Mouse (Mus musculus) CH12F3 (cell line): Measurements from ENCODE around the gene Gprasp2.
"Not testable (repeated sequence)": the region's sequence is repeated elsewhere in the genome, so short reads cannot be mapped to it uniquely, and the experiment has no call there.

Experiments used
- in situ Hi-C: fragments of 300-500 bp; cut with MboI; formaldehyde crosslinking; loops from 2 replicates; pipeline ENCODE4 v1.14.3; 2020; ENCODE audit warnings: low sequenced_read_pairs

The Gprasp2 gene

DNA sequence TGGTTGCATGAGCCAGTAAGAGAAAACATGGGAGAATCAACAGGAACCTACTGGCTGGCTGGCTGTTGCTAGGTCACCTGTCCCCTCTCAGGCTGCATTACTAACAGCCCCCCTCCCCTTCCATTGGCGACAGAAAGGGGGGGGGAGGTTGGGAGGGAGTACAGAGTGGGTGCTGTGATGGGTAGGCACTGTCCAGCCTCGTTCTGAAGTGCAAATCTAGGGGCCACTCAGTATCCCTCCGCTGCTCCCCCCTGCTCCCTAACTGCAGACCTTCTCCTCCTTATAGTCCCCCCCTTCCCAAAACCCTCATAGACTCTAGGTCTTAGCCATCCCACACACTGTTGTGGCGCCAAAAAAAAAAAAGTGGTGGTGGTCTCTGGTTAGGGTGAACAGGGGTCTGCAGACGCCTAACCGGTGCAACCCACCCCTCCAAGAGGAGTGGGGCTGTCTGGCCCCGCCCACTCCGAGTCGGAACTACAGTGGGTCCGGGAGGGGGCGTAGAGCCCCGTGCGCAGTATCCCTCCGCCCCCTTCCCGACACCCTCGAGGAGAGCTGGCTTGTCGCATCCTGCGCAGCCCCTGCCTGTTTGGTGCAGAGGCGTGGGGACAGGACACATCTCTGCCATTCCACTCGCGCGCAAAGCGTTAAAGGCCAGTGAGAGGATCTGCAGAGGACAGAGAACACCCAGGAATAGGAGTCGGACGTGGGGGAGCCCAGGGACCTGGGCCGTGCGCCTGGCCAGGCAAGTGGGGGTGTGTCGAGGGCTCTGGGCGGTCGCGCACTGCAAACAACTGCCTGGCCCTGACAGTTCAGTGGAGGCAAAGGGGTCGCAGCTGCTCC is at the start of gene Gprasp2:
Gene Gprasp2 (plus strand): TSS at position 514 of the 840 bp plus-strand sequence.
- in situ Hi-C loops: not testable (repeated sequence)

- in situ Hi-C loops: no loop called here
These were observed 47.3 kb upstream of the Gprasp2 start for GRCm38 (mm10) chrX:135791536-135791935.

GRCm38 (mm10) chrX:135792326-135792725 is 46.5 kb upstream of the Gprasp2 start:
- in situ Hi-C loops: no loop called here

DNA sequence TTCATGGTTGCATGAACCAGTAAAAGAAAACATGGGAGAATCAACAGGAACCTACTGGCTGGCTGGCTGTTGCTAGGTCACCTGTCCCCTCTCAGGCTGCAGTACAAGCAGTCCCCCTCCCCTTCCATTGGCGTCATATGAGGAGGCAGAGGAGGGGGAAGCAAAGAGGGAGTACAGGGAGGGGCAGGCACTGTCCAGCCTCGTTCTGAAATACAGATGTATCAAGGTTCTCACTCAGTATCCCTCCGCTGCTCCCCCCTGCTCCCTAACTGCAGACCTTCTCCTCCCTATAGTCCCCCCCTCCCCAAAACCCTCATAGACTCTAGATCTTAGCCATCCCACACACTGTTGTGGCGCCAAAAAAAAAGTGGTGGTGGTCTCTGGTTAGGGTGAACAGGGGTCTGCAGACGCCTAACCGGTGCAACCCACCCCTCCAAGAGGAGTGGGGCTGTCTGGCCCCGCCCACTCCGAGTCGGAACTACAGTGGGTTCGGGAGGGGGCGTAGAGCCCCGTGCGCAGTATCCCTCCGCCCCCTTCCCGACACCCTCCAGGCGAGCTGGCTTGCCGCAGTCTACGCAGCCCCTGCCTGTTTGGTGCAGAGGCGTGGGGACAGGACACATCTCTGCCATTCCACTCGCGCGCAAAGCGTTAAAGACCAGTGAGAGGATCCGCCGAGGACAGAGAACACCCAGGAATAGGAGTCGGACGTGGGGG is 43.1 kb upstream of the Gprasp2 start:
- in situ Hi-C loops: not testable (repeated sequence)

DNA sequence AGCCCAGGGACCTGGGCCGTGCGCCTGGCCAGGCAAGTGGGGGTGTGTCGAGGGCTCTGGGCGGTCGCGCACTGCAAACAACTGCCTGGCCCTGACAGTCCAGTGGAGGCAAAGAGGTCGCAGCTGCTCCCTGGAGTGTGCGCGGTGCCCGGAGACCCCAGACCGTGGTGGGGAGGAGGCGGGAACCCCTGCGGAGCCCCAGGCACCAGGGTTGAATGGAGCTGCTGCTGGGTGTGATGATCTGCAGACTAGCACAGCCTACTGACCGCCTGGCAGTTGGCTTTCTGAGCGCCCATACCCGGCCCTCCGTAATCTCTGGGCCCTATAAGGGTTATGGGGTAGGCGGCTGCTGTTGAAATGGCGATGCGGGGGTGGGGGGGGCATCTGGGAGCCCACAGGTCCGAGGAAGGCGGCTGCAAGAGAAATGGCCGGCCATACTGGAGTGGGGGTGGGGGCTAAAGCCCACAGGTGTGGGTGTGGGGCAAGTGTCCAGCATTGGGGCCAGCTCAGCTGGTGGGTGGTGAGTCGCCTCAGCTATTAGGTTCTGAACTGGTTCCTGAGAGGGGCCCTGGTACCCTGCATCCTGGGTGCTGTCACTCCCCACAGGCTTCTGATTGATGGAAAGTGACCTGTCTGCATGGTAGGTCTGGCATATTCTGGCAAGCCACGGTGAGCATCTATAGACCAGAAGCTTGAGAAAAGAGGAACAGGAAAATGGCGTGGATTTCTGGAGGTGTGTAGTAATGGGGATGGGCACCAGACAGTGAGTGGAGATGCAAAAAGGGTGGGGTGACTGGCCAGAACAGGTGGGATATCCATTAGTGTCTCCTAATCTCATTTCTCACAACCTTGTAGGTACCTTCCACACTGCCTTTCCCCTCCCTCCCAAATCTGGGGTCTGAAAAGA is 42.3 kb upstream of the Gprasp2 start:
- in situ Hi-C loops: not testable (repeated sequence)

DNA sequence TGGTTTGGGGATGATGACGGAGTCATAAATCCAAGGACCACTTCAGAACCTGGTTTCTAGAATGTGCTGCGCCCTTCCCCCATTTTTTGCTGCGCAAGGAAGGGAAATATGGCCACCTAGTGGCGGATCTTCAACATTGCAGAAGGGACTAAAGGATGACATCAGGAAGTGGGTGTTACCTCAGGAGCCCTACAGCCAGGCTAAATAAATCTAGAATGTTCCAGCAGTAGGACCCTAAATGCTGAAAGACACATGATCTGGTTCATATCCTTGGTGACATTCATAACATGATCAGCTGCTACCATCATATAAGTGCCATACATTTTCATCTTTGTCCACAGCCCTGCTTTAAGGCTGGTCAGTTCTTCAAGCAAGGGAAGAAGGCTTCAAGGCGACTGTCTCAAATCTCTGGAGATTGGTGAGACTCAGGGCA is 41.6 kb upstream of the Gprasp2 start, which contains the start of gene Bhlhb9:
Gene Bhlhb9 (plus strand): TSS at position 383 of the 433 bp plus-strand sequence.
- in situ Hi-C loops: not testable (repeated sequence)

DNA sequence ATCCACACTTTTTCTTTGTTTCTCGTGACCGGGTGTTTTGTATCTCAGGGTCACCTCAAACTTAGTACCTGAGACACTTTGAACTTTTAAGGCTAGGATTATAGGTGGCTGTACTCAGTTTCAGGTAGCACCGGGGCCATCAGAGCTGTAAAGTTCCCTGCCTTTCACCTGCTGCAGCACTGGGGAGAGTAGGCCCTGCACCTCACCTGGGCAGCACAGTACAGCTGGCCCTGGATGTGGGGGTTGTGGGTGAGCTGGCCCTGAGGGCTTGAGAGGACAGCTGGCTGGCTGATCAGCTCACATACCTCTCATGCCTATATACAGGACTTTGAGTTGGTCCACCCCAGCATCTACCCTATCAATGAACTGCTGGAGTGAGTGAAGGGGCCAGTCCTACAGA is 34.7 kb upstream of the Gprasp2 start:
- in situ Hi-C loops: loop anchor here (25.0 kb wide), 1 partner anchor 158 kb away; no protein-coding TSS in a partner anchor

DNA sequence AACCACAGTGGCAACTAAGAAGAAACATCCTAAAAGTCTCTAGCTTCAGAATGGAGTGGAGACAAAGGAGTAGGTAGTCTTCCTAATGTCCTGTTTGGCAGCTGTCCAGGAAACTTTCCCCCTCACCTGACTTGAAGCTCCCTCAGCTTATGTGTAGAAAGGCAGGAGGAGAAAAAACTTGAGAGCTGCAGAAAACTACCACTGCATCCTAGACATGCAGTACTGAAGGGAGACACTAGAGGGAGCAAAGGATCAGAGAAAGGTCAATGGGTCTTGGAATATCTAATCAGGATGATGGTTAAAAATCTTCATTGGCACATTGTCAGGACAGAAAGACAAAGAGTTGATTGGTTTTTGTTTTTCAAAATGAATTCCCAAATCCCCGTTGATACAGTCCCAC is 33.1 kb upstream of the Gprasp2 start:
- in situ Hi-C loops: loop anchor here (25.0 kb wide), 1 partner anchor 157 kb away; no protein-coding TSS in a partner anchor

DNA sequence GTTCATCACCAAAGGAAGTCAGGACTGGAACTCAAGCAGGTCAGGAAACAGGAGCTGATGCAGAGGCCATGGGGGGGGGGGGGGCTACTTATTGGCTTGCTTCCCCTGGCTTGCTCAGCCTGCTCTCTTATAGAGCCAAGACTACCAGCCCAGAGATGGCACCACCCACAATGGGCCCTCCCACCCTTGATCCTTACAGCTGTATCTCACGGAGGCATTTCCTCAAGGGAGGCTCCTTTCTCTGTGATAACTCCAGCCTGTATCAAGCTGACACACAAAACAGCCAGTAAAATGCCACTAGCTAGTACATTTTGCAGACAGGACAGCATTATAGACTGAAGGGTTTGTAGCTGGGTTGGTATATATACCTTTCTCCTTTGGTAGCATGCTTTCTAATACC is 2.9 kb upstream of the Gprasp2 start:
- in situ Hi-C loops: not testable (repeated sequence)

GRCm38 (mm10) chrX:135837896-135838295 is 938 bp upstream of the Gprasp2 start:
- in situ Hi-C loops: no loop called here

DNA sequence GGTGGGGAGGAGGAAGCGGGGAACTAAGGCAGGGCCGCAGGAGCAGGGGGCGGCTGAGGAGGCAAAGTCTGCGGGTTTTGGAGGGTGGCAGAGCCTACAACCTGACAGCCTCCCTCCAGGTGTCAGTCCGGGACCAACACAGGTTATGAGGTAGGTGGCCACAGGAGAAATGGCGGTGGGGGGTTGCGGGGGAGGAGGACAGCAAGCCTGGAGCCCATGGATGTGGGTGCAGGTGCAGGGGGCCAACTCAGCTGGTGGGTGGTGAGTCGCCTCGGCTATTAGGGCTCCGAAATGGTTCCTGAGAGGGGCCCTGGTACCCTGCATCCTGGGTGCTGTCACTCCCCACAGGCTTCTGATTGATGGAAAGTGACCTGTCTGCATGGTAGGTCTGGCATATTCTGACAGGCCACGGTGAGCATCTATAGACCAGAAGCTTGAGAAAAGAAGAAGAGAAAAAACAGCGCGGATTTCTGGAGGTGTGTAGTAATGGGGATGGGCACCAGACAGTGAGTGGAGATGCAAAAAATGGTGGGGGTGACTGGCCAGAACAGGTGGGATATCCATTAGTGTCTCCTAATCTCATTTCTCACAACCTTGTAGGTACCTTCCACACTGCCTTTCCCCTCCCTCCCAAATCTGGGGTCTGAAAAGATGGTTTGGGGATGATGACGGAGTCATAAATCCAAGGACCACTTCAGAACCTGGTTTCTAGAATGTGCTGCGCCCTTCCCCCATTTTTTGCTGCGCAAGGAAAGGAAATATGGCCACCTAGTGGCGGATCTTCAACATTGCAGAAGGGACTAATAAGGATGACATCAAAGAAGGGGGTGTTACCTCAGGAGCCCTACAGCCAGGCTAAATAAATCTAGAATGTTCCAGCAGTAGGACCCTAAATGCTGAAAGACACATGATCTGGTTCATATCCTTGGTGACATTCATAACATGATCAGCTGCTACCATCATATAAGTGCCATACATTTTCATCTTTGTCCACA is 860 bp downstream of the Gprasp2 start:
- in situ Hi-C loops: not testable (repeated sequence)

- in situ Hi-C loops: not testable (repeated sequence)
These were observed 28.0 kb downstream of the Gprasp2 start for GRCm38 (mm10) chrX:135866806-135867205.

DNA sequence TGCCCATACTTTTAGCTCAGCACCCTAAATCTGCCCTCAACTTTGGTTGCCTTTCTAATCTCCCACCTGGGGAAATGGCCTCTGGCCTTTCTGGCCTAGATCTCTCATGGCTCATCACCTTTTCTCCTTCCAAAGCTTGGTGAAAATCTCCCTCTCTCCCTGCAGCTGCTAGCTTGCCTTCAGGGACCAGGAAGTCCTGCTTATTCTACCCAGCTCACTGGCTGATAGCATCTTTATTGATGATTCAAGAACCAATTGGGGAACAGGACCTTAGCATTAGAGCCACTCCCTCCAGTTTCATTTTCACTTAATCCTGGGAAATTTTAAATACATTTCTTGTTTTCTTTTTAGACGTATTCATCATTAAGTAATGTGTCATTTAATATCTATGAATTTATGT is 37.8 kb downstream of the Gprasp2 start:
- in situ Hi-C loops: no loop called here

DNA sequence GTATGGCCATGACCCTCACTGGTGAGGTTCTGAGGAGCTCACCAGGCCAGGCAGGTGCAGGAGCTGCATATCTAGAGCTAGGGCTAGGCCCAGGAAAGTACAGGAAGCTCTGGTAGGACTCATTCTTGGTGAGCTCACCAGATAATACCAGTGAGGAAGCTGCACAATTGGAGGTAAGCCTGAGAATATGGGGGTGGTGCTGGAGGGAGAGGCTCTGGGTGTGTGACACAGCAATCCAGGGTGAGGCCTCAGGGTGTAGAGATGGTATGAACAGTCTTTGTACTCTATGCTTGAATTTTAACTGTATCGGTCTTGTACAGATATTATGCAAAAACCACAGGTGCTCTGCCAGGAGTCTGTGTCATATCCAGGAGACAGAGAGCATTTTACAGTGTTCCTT is 40.8 kb downstream of the Gprasp2 start:
- in situ Hi-C loops: no loop called here

DNA sequence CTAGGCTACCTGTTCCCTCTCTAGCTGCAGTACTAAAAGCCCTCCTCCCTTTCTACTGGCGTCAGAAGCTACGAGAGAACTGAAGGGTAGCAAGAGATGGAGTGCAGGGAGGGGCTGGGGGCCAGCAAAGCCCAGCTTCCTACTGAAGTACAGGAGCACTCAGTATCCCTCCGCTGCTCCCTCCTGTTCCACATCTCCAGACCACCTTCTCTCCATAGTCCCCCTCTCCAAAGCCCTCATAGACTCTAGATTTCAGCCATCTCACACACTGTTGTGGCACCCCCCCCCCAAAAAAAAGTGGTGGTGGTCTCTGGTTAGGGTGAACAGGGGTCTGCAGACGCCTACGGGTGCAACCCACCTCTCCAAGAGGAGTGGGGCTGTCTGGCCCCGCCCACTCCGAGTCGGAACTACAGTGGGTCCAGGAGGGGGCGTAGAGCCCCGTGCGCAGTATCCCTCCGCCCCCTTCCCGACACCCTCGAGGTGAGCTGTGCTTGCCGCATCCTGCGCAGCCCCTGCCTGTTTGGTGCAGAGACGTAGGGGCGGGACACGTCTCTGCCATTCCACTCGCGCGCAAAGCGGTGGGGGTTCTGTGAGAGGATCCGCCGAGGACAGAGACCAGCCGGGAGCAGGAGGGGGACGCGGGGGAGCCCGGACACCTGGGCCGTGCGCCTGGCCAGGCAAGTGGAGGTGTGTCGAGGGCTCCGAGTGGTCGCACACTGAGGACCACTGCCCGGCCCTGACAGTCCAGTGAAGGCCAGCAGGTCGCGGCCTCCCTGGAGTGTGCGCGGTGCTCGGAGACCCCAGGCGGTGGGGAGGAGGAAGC is 46.8 kb downstream of the Gprasp2 start:
- in situ Hi-C loops: no loop called here

GRCm38 (mm10) chrX:135886234-135886585 is 47.4 kb downstream of the Gprasp2 start:
- in situ Hi-C loops: no loop called here
